Mouse (Mus musculus) embryonic facial prominence, embryonic 11.5 days (tissue): Measurements from ENCODE around the gene Gm11937. TPM values are rescaled to one million over a fixed set of nuclear protein-coding genes. Genes with fewer than 3 reads are reported as not detected.
"Not testable (repeated sequence)": the region's sequence is repeated elsewhere in the genome, so short reads cannot be mapped to it uniquely, and the experiment has no call there.

Experiments used
- ATAC-seq: fragments of 200-750 bp; cut with Nextera tagmentation; replicated peaks from 2 replicates; pipeline ENCODE4 v1.8.0; 2017; ENCODE audit warnings: low read depth; ENCODE audit not compliant: insufficient number of reproducible peaks, low FRiP score, low TSS enrichment
- DNase-seq: peaks from one replicate; pipeline ENCODE4 v3.0.0-alpha.2; 2015; ENCODE audit warnings: low spot score
- H3K27ac ChIP-seq: fragments of 300-500 bp; sonication (generic); replicated peaks from 2 replicates; pipeline ENCODE4 v1.5.1; 2014; ENCODE audit warnings: mild to moderate bottlenecking, low read depth, low read length, control low read depth
- H3K27me3 ChIP-seq: fragments of 300-500 bp; sonication (generic); 2 replicates; pipeline ENCODE4 v1.6.1; 2014; ENCODE audit warnings: mild to moderate bottlenecking, low read length, moderate library complexity, mixed read lengths; ENCODE audit not compliant: control insufficient read depth, insufficient read depth
- H3K36me3 ChIP-seq: fragments of 300-500 bp; sonication (generic); replicated peaks from 2 replicates; pipeline ENCODE4 v1.6.1; 2014; ENCODE audit warnings: low read depth, mild to moderate bottlenecking, low read length, moderate library complexity, mixed read lengths; ENCODE audit not compliant: control insufficient read depth, insufficient read depth
- H3K4me1 ChIP-seq: fragments of 300-500 bp; sonication (generic); 2 replicates; pipeline ENCODE4 v1.6.1; 2014; ENCODE audit warnings: low read length, mixed read lengths; ENCODE audit not compliant: control insufficient read depth, insufficient read depth
- H3K4me2 ChIP-seq: fragments of 300-500 bp; sonication (generic); 2 replicates; pipeline ENCODE4 v1.6.1; 2014; ENCODE audit warnings: low read depth, mild to moderate bottlenecking, control low read depth, low read length, moderate library complexity
- H3K4me3 ChIP-seq: fragments of 300-500 bp; sonication (generic); 2 replicates; pipeline ENCODE4 v1.5.1; 2014; ENCODE audit warnings: low read depth, low read length, control low read depth
- H3K9ac ChIP-seq: fragments of 300-500 bp; sonication (generic); replicated peaks from 2 replicates; pipeline ENCODE4 v1.6.1; 2014; ENCODE audit warnings: mild to moderate bottlenecking, control low read depth, low read length
- H3K9me3 ChIP-seq: fragments of 300-500 bp; sonication (generic); replicated peaks from 2 replicates; pipeline ENCODE4 v1.6.1; 2016; ENCODE audit warnings: mild to moderate bottlenecking, low read length, inconsistent platforms, mixed read lengths; ENCODE audit not compliant: control insufficient read depth
- WGBS: fragments of 180-500 bp; shearing (Covaris S2); extraction: QIAGEN DNeasy Blood & Tissue Kit; methylation state at CpG from one replicate; pipeline ENCODE4 v1.1.7; 2014; 5-methylcytosine and 5-hydroxymethylcytosine counted together
- polyA plus RNA-seq: library from polyadenylated mRNA; unstranded; fragments of >200 nt; fragmentation: Nextera tagmentation; extraction: Ambion mirVana; gene quantifications from 2 replicates; pipeline ENCODE4 v1.2.1, GENCODE M21; 2014

Gene Gm11937
- polyA plus RNA-seq, 1 experiment from 2014 or later = not detected

DNA sequence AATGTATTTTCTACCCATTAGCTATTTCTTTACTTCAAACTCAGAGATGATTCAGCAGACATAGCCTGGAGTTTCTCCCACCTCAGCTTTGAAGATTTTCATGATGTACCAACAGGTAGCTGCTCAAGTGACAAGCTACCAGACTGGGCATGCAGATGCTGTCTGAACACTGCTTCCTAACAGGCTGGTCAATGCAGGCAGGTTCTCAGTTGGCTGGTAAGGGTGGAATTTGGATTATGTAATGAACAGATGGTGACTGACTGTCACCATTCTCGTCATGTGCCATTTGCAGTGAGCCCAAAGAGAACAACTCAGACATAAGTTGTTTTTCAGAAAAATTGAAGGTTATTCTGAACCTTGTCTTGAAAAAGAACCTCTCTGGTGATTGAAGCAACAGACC is 863 bp downstream of the Gm11937 start:
- H3K9ac ChIP-seq = no peak overlapping the region
- ATAC-seq (no peak), DNase-seq (no peak)
- no peaks in the 10 kb centered on the region for H3K9me3 ChIP-seq
- H3K4me2 ChIP-seq = no peak overlapping the region
- H3K4me3 ChIP-seq = no peak overlapping the region
- WGBS = 75% methylated on average over 1 of the region's 1 CpGs
- no peaks in the 10 kb centered on the region for H3K27me3 ChIP-seq
- H3K27ac ChIP-seq = no peak overlapping the region
- no peaks in the 10 kb centered on the region for H3K36me3 ChIP-seq
- no peaks in the 10 kb centered on the region for H3K4me1 ChIP-seq

DNA sequence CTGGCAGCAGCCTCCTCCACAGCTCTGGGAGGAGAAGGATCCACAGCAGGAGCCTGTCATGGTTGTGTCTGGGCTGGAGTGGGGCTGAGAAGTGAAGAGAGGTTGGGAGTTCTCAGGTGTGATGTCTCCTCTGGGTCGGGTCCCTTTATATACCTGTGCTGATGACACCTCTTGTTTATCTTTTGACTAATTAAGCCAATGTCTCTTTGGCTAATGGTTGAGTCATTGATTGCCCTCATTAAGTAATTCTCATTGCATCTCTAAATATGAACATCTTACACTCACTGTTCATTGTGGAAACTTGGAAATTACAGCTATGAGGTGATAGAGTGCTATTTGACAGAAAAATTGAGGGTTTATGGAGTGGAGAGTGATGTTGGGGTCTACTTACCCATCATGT is 6.8 kb downstream of the Gm11937 start, which contains the start of gene Gm11938:
Gene Gm11938 (minus strand): TSS at position 101 of the 400 bp plus-strand sequence.
- H3K9me3 ChIP-seq, H3K4me2 ChIP-seq, H3K9ac ChIP-seq, ATAC-seq, H3K27ac ChIP-seq, H3K4me3 ChIP-seq, H3K4me1 ChIP-seq, H3K27me3 ChIP-seq, DNase-seq, H3K36me3 ChIP-seq: not testable (repeated sequence)
- WGBS = 56% methylated on average over 1 of the region's 1 CpGs

DNA sequence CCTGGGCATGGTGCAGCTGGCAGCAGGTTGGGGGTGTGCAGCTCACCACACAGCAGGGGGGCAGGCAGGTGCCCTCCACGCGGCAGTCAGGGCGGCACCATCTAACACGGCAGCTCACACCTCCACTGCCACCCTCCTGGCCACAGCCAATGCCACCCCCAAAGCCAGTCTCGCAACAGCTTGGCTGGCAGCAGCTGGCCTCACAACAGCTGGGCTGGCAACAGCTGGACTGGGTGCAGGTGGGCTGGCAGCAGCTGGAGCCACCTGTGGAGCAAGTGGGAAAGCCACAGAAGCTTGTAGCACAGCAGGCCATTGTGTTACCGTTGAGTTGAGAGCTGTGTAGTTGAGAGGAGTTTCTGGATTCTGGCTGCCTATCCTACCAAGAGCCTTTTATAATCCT is 12.2 kb downstream of the Gm11937 start, which contains the start of gene Krtap9-3:
Gene Krtap9-3 (minus strand): TSS at position 364 of the 400 bp plus-strand sequence.
- H3K36me3 ChIP-seq, H3K4me2 ChIP-seq, ATAC-seq, H3K9me3 ChIP-seq, H3K4me1 ChIP-seq, H3K27me3 ChIP-seq, H3K27ac ChIP-seq, H3K9ac ChIP-seq, DNase-seq, H3K4me3 ChIP-seq: not testable (repeated sequence)
- WGBS = 92% methylated on average over 4 of the region's 6 CpGs

DNA sequence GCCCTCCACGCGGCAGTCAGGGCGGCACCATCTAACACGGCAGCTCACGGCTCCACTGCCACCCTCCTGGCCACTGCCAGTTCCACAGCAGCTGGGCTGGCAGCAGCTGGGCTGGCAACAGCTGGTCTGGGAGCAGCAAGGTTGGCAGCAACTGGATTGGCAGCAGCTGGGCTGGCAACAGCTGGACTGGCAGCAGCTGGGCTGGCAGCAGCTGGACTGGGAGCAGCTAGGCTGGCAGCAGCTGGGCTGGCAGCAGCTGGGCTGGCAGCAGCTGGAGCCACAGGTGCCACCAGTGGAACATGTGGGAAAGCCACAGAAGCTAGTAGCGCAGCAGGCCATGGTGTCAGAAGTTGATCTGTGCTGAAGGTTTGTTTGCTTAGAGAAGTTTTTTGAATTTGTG is 19.0 kb downstream of the Gm11937 start, which contains the start of gene Krtap1-3:
Gene Krtap1-3 (minus strand): TSS at position 359 of the 400 bp plus-strand sequence.
- DNase-seq (no peak), ATAC-seq (no peak)
- H3K27ac ChIP-seq = no peak within 1 kb of the TSS
- no peaks in the 10 kb centered on the region for H3K4me1 ChIP-seq
- no peaks in the 10 kb centered on the region for H3K27me3 ChIP-seq
- H3K4me2 ChIP-seq = no peak within 1 kb of the TSS
- H3K36me3 ChIP-seq = no peaks in the 10 kb centered on the region
- H3K9me3 ChIP-seq = no peaks in the 10 kb centered on the region
- H3K9ac ChIP-seq = no peak within 1 kb of the TSS
- 88% methylated on average over 6 of the region's 6 CpGs for WGBS
- H3K4me3 ChIP-seq = no peak within 1 kb of the TSS

- Histone ChIP-seq H3K9me3 (no peaks in the 10 kb centered on the region), H3K4me3 (no peak overlapping the region), H3K4me2 (no peak overlapping the region), H3K27me3 (no peaks in the 10 kb centered on the region), H3K27ac (no peak overlapping the region), H3K4me1 (no peaks in the 10 kb centered on the region), H3K9ac (no peak overlapping the region), H3K36me3 (no peaks in the 10 kb centered on the region)
- WGBS = 94% methylated on average over 7 of the region's 7 CpGs
- DNase-seq (no peak), ATAC-seq (no peak)
Observed at GRCm38 (mm10) chr11:99585096-99585495, 24.9 kb downstream of the Gm11937 start.

DNA sequence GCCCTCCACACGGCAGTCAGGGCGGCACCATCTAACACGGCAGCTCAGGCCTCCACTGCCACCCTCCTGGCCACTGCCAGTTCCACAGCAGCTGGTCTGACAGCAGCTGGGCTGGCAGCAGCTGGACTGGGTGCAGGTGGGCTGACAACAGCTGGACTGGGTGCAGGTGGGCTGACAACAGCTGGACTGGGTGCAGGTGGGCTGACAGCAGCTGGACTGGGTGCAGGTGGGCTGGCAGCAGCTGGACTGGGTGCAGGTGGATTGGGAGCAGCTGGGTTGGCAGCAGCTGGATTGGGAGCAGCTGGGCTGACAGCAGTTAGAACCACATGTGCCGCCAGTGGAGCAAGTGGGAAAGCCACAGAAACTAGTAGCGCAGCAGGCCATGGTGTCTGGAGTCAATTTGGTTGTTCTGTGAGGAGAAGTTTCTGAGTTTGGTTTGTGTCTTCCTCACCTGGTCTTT is 26.7 kb downstream of the Gm11937 start, which contains the start of gene Krtap1-4:
Gene Krtap1-4 (minus strand): TSS at position 410 of the 460 bp plus-strand sequence.
- Histone ChIP-seq H3K36me3 (no peaks in the 10 kb centered on the region), H3K4me3 (no peak within 1 kb of the TSS), H3K27me3 (no peaks in the 10 kb centered on the region), H3K27ac (no peak within 1 kb of the TSS), H3K4me1 (no peaks in the 10 kb centered on the region), H3K4me2 (no peak within 1 kb of the TSS), H3K9me3 (no peaks in the 10 kb centered on the region), H3K9ac (no peak within 1 kb of the TSS)
- WGBS = 73% methylated on average over 5 of the region's 5 CpGs
- ATAC-seq (no peak), DNase-seq (no peak)

DNA sequence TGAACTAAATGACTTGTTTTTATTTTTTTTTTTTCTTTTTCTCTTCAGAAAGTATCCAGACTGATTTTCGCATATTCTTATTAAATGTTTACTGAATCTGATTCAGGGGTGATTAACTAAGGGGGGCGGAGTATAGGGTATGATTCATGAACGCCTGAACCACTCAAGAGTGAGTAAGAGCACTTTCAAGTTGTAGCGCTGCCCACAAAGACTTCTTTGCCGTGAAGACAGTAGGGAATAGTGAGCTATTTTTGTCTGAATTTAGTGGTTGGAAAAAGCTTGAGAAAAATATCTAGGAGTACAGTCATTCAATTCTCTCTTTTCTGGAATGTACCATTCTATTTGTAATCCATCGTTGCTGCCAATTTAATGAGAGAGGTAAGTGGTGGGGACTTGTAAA is 28.4 kb downstream of the Gm11937 start:
- no peak overlapping the region for H3K9ac ChIP-seq
- WGBS = 82% methylated on average over 6 of the region's 6 CpGs
- no peak overlapping the region for H3K27ac ChIP-seq
- no peaks in the 10 kb centered on the region for H3K36me3 ChIP-seq
- H3K4me2 ChIP-seq = no peak overlapping the region
- DNase-seq = no peak
- H3K4me3 ChIP-seq = no peak overlapping the region
- ATAC-seq = no peak
- H3K4me1 ChIP-seq = no peaks in the 10 kb centered on the region
- H3K27me3 ChIP-seq = no peaks in the 10 kb centered on the region
- no peaks in the 10 kb centered on the region for H3K9me3 ChIP-seq

- Histone ChIP-seq H3K27ac (no peak overlapping the region), H3K4me2 (no peak overlapping the region), H3K4me1 (no peaks in the 10 kb centered on the region), H3K9me3 (no peaks in the 10 kb centered on the region), H3K27me3 (no peaks in the 10 kb centered on the region), H3K9ac (no peak overlapping the region), H3K4me3 (no peak overlapping the region), H3K36me3 (no peaks in the 10 kb centered on the region)
- ATAC-seq (no peak), DNase-seq (no peak)
- 87% methylated on average over 5 of the region's 5 CpGs for WGBS
Observed at GRCm38 (mm10) chr11:99581051-99581450, 28.9 kb downstream of the Gm11937 start.
